Mouse (Mus musculus) thymus, postnatal 36 days (tissue): ENCODE measurements around the gene Smbd1.

Experiments
- DNase-seq, 2 experiments: peaks; one replicate each; pipeline ENCODE4 v3.0.0; 2022; ENCODE audit warnings: mixed read lengths in 2 of 2

Smbd1 gene

DNA sequence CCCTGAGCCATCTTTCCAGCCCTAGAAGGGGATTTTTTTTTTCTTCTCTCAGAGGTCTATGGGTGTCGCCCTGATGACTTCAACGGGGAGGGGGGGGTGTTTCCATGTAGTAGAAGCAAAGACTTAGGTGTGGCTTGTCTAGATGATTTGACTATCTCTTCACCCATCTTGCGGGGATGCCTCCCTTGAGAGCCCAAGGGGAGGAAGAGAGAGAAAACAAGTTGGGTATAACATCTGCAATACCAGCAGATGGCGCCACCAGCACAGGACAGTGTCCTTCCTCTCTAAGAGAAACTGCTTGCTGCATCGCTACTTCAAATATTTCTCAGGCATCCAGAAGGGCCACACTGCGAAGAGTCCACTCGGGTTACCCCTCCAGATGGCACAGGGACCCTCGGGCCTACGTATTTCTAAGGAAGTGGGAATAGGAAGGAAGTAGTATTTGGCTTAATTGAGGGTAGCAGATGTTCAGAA, 2.6 kb upstream of the Smbd1 start:
- DNase-seq, result peak; percentile 83 to 84

DNA sequence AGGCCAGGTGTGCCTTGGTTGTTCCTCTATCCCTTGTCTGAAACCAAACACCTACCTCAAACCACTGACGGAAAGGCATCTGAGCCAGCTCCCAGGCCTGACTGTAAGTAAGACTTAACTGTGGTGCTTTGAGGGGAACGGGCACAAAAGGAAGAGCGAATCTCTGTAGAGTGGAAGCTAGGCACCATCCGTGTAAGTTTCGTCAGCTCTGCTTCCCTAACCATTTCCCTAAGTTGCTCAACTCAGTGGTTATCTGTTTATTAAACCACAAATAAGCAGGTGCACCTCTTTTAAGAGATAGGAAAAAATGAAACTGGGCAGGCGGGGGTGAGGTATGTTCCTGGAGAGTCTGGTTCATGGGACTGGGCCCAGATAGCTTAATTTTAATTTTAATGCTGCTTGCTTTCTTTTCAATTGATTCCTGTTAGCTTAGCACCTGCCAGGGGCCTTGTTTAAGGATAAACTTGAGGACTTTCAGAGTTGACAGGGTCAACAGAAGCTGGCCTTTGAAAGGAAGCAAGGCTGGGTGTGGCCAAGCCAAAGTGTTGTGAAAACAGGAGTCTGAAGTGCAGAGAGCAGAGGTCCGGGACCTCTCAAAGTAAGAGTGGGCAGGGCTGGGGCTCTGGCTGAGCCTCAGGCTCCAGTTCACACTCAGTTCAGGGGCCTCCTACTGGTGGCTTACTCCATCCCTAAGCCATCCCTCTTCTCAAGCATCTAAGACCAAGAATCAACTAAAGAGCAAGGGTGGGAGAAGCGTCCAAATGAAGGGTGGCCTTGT, 2.7 kb downstream of the Smbd1 start:
- no peak for DNase-seq

DNA sequence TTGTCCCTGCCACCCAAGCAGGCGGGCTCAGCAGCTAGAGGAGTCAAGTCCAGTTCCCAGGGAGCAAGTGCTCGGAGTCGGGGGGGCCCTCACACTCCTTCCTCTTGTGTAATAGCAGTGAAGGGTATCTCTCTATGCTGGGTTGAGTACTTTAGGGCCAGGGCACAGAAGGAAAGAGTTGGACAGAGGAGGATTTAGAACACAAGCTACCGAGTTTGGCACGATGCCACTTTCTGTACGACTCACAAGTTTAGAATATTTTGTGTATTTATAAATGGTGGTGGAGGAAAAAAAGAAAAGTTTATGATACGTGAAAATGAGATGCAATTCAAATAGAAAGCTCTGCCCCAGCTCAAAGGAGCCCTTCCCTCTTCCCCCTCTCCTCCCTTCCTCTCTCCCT, 5.1 kb downstream of the Smbd1 start:
- no peak for DNase-seq

DNA sequence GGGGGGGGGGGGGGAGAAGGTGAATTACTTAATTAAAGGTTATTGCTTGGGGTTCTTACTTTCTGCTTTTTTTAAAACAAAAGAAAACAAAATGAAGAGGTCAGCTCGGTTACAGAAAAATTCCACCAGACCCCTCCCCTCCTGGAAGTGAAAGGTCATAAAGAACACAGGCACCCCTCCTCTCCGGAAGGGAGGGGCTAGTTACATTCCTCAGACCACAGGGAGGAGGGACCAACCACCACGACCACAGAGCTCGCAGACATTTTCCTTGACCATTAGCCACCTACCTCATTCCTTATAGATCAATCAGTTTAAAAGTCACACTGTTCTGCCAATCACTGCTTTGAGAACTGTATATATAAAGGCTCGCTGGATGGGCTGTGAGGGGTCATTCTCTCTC, 6.4 kb downstream of the Smbd1 start:
- DNase-seq, result no peak

DNA sequence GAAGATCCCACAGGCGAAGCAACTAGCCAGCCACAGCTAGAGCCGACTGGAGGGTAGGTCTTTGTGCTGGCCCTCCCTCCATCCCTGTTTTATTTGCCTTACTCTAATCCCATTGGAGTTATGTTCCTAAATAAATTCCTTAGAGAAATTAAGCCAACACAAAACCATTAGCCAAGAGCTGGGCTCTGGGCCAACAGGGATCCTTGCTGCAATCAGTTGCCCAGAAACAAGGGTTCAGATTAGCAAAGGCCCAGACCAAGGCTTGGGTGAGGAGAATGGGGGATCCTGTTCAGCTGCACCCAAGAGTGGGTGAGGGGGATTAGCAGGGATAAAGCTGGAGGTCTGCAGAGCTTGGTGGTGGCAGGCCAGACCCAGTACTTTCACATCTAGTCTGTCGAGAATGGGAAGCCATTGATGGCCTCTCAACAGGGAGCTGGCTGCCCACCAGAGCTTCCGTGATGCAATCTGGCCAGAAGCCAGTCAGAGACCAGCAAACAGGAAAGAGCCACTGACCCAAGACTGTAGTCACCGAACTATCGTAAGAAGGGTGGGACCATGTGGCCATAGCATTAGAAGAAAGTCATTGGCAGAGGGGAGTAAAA, 6.9 kb downstream of the Smbd1 start:
- no peak for DNase-seq

DNA sequence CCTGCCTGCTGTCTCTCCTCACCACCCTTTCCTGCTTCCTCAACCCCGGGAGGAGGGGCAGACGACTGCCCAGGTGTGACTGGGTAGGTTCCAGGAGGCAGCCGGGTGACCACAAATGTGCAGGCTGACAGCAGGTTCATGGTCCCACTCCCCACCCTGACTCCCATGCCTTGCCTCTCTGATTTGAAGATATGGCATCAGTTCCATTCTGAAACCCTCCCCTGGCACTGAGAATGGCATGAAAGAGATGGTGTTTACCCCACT, 12.9 kb downstream of the Smbd1 start, which contains the start of gene Muc20:
TSS of gene Muc20 (minus strand) at position 10 of the 264 bp plus-strand sequence.
- DNase-seq, result no peak

DNA sequence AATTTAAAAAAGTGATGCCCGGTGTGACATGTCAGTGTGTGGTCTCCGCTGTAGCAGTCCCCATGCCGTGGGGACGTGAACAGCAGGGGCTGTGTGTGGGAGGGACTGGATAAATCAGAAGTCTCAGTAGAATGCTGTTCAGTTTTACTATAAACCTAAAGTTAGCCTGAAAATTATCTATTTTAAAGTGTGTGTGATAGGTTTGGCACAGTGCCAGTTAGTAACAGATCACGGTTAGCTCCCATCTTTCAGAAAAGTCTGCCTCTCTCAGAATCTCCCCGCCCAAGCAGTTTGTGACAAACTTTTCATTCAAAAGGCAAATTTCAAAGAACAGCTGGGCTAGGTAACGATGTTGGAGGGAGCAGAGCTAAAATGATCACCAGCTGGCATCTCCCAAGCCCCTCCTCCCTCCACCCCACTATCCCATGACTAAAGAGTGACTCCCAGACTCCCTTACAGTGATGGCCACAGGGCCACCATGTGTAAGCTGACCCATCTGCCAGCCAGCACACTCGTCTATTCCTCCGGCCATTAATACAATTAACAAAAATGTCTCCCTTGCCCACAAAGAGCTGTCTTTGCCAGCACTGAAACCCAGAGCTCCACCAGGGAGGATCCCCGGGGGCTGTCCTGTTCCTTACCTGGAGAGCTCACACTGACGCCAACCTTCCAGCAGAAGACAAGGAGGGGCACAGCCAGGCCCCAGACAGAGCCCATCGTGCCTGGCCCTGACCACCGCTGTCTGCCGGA, 13.4 kb downstream of the Smbd1 start:
- DNase-seq, result no peak

DNA sequence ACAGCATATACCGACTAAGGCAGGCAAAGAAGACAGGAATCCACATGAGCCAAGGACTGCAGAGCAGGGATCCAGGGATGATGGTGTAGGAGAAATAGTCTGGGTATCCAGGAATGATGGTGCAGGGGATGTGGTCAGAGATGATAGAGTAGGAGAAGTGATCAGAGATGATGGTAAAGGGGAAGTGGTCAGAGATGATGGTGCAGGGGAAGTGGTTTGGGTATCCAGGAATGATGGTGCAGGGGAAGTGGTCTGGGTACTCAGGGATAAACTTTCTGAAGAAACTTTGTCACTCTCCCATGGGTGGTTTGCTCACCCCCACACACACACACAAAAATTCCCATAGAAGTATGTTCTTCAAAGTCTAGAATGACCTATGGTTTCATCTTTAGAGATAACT, 15.1 kb downstream of the Smbd1 start:
- no peak for DNase-seq

DNA sequence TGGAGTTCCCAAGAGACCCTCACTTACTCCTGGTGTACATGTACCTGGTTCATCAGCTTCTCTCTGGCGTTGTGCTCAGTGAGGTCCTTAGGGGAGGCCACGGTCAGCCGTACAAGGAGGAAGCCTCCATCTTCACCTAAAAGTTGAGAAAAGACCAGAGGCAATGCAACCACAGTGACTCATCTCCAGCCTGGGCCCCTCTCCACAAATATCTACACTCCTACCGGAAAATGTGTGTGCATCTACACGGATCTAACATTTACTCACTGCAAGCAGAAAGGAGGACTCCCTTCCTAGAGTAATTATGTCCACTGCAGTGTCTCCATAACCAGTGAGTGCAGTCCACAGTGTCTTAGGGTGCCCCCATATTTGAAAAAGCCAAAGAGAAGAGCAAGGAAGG, 20.2 kb downstream of the Smbd1 start:
- DNase-seq, result no peak

DNA sequence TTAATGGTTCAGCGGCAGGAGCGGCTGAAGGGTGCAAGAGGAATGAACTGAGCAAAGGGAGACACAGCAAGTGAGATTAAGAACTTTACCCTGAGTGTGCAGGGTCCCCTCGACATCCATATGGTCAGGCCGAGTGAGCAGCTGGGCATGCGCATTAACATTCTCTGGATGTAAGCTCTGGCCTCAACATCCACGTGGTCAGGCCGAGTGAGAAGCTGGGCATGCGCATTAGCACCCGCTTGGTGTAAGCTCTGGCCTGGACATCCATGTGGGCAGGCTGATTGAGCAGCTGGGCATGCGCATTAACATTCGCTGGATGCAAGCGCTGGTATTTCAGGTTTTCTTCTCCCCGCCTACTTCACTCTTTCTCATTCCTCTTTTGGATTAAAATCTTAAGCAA, 25.4 kb downstream of the Smbd1 start:
- DNase-seq, result no peak

DNA sequence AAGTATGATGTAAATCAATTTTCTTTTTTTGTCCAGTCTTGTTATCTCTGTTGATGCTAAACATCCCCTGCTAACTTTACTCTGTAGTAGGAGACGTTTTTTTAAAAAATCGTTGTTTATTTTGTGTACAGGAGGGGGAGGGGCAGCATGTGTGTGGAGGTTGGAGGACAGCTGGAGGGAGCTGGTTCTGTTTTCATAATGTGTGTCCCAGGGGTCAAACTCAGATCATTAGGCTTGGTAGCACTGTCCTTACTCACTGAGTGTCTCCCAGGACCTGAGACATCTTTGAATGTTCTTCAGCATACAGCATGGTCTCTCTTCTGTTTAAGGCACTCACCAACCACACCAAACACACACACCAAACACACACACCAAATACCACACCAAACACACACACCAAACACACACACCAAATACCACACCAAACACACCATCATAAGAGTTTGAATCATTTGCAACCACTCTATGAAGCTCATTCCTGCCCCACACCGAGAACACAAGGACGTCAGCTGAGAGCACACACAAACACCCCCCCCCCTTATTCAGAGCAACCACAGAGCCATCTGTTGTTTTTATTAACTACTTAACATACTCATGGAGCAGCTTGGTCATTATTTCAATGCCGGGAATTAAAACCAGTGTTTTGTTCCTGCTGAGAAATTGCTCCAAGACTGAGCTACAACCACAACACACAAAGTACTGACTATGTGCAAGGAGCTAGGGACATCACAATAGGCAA, 26.8 kb downstream of the Smbd1 start:
- no peak for DNase-seq

DNA sequence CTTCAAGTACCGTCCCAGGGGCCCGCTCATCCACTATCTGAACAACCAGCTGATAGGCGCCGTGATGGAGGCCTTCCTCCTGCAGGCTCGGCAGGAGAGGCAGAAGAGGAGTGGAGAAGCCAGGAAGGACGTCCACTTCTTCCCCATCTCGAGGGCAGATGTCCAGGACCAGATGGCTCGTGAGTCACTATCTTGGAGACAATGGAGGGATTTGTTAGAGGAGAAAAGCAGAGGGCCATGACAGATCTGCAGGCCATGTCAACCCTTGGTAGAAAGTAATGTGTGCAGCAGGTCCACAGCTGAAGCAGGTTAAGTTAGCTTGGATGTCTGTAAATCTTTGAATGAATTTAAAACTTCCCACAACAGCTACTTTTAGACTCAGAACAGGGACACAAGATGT, 31.3 kb downstream of the Smbd1 start:
- no peak for DNase-seq

DNA sequence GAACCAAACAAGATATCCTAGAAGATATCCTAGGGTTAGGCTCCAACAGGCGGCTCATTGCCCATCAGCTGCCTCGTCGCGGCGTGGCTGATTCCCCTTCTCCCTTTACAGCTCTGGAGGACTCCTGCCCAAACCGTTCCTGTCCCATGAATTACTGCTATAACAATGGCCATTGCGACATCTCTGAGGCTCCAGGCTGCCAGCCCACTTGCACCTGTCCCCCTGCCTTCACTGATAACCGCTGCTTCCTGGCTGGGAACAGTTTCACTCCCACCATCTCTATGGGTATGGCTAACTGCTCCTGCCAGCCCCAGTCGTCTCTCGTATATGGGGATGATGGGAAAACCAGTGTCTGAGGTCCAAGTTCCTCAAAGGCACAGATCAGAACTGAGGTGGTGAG, 33.6 kb downstream of the Smbd1 start:
- no peak for DNase-seq

DNA sequence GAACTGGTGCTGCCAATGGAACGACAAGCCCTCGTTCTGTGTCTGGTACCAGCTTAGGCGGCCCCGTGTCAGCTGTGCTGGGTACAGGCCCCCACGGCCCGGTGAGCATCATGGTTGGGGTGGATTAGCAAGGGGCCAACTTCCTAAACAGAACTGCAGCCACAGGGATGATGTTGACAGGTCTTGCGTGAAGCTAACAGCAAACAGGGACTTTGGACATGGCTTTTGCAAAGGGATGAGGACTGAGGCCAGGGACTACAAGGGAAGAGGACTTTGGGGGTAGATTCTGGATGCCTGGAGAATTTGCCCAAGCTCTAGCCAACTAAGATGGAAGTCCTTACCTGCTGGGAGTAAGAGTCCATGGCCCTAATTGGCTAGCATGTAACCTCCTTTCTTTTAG, 43.4 kb downstream of the Smbd1 start:
- no peak for DNase-seq

DNA sequence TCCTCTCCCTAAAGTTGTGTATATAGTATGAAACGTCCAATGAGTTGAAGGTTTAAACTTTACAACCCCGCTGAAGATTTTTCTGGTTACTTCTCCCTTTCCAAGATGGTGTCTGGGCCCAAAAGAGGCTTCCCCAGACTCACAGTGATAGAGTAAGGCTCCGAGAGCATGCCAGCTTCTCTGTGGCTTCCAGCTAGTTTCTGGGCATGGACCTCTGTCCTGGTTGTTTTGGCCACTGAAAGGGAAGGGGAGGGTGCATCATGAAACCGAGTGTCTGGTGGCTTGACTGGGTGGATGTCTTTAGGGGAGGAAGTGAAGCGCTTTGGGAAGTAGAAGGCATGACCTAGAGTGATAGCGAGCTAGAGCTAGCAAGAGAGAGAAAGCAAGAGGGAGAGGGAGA, 45.3 kb downstream of the Smbd1 start:
- no peak for DNase-seq

DNA sequence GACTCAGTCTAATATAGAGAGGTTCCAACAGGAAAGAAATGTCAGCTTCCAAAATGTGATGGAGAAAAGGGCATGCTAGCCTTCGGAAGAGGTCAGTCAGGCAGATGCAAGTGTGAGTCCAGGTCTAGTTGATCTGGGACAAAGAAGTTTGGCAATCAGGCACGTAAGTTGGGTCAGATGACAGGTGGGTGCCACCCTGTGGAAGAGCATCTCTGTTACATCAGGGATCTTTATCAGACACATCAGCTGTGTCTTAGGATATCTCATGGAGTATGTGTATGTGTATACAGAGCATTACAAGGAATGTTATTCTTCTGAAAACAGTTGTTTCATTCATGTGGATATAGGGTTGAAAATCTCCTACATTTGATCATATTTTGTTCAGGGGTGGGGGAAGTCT, 45.7 kb downstream of the Smbd1 start:
- no peak for DNase-seq
